Mouse (Mus musculus) urinary bladder, postnatal 36 days (tissue): Measurements from ENCODE around the gene AC124502.3.

Experiments used
- DNase-seq, 2 experiments: peaks; one replicate each; pipeline ENCODE4 v3.0.0; 2022; ENCODE audit warnings: low spot score in 2 of 2, mixed read lengths in 1 of 2

The AC124502.3 gene

GRCm38 (mm10) chr19:5032686-5033085 lies 6.0 kb upstream of the AC124502.3 start:
- no peak for DNase-seq

GRCm38 (mm10) chr19:5036577-5036976 lies 2.1 kb upstream of the AC124502.3 start:
- DNase-seq: no peak

- DNase-seq: peak; percentile 58 to 69
Measured at GRCm38 (mm10) chr19:5037678-5038571, 766 bp upstream of the AC124502.3 start.

- no peak for DNase-seq
Measured at GRCm38 (mm10) chr19:5039301-5040114, 817 bp downstream of the AC124502.3 start.

GRCm38 (mm10) chr19:5040862-5041523 lies 2.3 kb downstream of the AC124502.3 start, which contains the start of gene Brms1:
Brms1 (plus strand) TSS chr19:5041354.
- DNase-seq: peak; percentile 86 to 89

- DNase-seq: no peak
Measured at GRCm38 (mm10) chr19:5041588-5041987, 2.9 kb downstream of the AC124502.3 start.

GRCm38 (mm10) chr19:5045531-5045930 lies 6.8 kb downstream of the AC124502.3 start:
- DNase-seq: no peak

- DNase-seq: no peak
Measured at GRCm38 (mm10) chr19:5048138-5049056, 9.7 kb downstream of the AC124502.3 start.

- DNase-seq: no peak
Measured at GRCm38 (mm10) chr19:5049325-5049724, 10.6 kb downstream of the AC124502.3 start.

- peak; percentile 71 to 78 for DNase-seq
Measured at GRCm38 (mm10) chr19:5050047-5050905, 11.6 kb downstream of the AC124502.3 start, which contains the start of gene Rin1. Rin1 (plus strand) TSS chr19:5050481.

GRCm38 (mm10) chr19:5051031-5051430 lies 12.3 kb downstream of the AC124502.3 start:
- DNase-seq: no peak

- no peak for DNase-seq
Measured at GRCm38 (mm10) chr19:5051515-5051914, 12.8 kb downstream of the AC124502.3 start.

- DNase-seq: no peak
Measured at GRCm38 (mm10) chr19:5052166-5052822, 13.6 kb downstream of the AC124502.3 start.

- no peak for DNase-seq
Measured at GRCm38 (mm10) chr19:5052853-5053252, 14.2 kb downstream of the AC124502.3 start.

GRCm38 (mm10) chr19:5053909-5054308 lies 15.2 kb downstream of the AC124502.3 start:
- DNase-seq: no peak

- no peak for DNase-seq
Measured at GRCm38 (mm10) chr19:5056251-5056650, 17.6 kb downstream of the AC124502.3 start.

- DNase-seq: no peak
Measured at GRCm38 (mm10) chr19:5057876-5058775, 19.4 kb downstream of the AC124502.3 start.
